Mouse (Mus musculus): ENCODE data around the gene Syt16. TPM values are rescaled to one million over a fixed set of nuclear protein-coding genes. Genes with fewer than 3 reads are reported as not detected.

Gene Syt16
- under 0.01 and 0.01 TPM in 2 replicates for polyA plus RNA-seq (2012; rRNA removed)

DNA sequence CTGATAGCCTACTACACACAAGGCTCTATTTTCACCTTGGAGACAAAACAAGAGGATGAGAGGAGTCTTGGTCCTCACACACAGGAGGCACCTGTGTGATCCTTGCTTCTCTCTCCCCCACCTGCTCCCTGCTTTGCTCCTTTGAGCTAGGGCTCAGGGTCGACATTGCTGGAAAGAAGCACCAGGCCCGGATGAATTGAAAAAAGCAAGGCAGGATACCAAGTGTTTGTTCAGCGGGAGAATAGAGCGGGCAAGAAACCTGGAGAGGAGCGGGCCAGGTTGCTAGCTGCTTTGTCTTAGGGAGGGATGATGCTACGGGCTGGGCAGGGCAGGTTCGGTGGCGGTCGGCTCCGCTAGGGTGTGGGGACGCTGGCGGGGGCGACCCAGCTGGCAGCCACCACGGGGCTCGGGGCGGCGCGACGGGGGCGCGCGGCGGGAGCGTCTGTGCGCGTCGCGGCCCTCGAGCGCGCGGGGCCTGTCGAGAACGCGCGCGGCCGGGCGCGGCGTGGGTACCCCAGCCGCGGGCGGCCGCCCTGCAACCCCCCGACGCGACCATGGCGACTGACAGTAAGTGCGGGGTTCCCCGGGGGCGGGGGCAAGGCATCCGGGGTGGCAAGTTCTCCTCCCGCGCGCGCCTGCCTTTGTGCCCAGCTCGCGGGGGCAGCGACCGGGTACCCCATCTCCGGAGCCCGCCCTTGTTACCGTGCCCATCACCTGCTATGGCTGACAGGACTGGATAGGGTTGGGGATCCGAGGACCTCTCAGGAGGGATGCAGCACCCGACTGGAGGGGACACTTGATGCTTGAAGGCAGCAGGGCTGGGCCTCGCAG lies at the start of gene Syt16:
Gene Syt16, plus strand, starts transcription at position 365 of the 831 bp plus-strand sequence.

DNA sequence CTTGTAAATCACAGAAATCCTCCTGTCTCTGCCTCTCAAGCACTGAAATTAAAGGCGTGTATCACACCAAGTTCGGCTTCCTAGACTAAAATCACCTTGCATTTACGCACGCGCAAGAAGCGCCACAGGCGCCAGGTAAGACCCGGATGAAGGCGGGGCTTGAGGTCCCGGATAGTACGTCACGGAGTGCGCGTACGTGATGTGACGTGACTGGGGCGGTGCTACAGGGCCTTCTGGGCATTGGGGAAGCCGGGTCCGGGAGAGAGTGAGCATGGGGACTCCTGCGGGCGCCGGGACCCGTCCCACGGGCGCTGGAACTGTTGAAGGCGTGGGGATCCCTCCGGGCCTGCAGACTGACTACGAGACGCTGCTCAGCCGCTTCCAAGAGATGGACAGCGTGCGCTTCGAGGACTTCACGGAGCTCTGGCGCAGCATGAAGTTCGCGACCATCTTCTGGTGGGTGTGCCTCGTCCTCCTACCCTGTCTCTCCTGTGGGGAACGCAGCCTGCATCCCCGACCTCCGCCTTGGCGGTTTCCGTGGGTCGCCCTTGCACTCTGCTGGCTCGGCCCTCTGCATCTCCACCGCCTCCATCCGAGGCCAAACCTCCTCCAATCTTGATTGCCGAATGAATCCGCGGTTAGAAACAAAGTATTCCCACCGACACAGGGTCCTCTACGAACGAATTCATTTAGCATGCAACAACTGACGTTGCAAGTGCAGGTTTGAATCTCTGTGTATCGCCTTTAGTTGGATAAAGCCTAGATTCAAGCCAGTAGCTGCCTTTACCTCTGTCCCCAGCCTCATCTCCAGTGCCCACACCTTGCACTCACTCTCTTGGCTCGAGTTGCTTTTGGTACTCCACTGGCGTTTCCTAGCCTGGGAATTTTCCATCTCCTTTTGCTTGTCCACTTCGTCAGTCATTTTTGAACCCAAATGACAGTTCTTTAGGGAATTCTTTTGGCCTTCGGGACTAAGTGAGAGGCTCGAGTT lies 32.9 kb upstream of the Syt16 start, which contains the start of gene Snapc1:
Gene Snapc1, plus strand, starts transcription at position 191 of the 991 bp plus-strand sequence.

DNA sequence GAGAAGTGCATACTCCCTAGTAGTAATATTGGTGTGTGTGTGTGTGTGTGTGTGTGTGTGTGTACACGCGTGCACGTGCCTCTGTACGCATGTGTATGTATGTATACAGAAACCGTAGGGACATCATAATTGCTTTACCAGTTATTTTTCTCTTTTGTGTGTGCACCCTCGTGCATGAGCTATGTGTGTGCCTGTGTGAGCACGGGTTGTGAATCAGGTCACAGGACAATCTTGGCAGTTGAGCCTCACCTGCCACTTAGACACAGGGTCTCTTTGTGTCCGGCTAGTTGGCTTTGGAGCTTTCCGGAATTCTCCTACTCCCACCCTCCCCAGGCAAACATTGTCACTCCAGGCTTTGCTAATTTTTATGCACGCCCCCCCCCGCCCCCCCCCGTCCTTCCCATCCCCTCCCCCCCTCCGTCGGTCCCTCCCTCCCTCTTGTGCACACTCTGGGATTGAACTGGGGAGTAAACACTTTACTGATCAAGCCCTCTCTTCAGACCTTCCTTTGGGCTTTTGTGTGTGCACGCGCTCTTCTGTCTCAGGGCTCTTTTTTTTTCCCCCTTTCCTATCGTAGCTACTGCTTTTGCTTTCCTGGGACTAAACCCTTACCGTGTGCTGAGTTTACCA lies 319.0 kb downstream of the Syt16 start, which contains the start of gene Gm11042:
Gene Gm11042, minus strand, starts transcription at position 51 of the 630 bp plus-strand sequence.

Other genes with a start within 250 kb of the Syt16 start
- gene Hif1a, start 96.3 kb upstream of the Syt16 start, polyA plus RNA-seq (2012; rRNA removed) = 8.5 and 9.7 TPM in 2 replicates
- not detected in 2 replicates for gene Gm49321, start 60.0 kb upstream of the Syt16 start, polyA plus RNA-seq (2012; rRNA removed)
- gene Snapc1, start 33.2 kb upstream of the Syt16 start, polyA plus RNA-seq (2012; rRNA removed) = 3.9 and 4.4 TPM in 2 replicates

All from liver, embryonic 14 days (tissue).